Mouse (Mus musculus): ENCODE data around the gene Pibf1.

The Pibf1 gene

DNA sequence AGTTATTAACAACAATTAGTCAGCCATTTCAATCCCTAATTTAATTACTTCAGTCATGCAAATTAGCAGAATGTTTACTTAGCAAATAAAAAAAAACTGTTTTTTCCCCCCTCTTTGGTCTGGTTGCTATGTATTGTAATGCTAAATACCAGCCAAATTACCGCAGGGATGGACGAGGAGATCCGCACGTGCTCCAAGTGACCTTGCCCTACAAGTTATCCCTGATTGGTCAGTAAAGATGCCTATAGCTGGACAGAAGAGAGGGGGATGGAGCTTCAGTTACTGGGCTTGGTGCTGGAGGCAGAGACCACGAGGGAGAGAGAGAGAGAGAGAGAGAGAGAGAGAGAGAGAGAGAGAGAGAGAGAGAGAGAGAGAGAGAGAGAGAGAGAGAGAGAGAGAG is 167.5 kb downstream of the Pibf1 start:
- no peak for DNase-seq (ENCODE audit: low spot score in 2 of 2)

- no peak for DNase-seq (ENCODE audit: low spot score in 2 of 2)
Measured at GRCm38 (mm10) chr14:99274056-99274455, 174.8 kb downstream of the Pibf1 start.

GRCm38 (mm10) chr14:99275827-99276226 is 176.6 kb downstream of the Pibf1 start:
- DNase-seq (ENCODE audit: low spot score in 2 of 2) = no peak

GRCm38 (mm10) chr14:99278312-99278711 is 179.1 kb downstream of the Pibf1 start:
- no peak for DNase-seq (ENCODE audit: low spot score in 2 of 2)

DNA sequence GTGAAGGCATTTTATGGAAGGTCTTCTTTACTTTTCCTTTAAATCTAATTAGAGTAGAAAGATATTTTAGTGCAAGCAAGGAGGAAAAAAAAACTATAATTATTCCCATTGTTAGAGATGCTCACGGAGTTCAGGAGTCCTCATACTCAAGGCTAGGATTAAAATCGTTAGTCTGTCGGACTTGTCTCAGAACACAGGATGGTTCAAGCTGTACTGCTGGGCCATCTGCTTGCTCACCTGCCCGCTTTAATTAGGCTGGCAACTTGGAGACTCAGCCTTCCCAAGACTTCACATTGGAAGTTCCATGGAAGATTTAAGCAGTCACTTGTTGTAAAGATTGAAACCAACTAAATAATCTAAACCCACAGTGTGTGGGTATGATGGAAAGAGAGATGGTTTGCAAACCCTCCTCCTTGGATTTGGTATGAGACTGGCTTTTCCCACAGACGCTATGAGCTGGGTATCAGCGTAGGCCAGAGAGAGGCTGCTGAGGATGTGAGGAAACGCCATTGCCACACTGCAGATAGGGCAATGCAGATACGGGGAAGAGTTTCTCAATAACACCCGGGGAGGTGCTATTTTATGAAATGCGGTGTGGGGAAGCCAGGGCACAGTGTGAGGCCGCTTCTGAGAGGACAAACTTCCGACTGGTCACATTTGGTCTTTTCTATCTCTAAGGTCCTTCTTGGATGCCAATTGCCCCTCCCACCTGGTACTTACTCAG is 179.7 kb downstream of the Pibf1 start:
- DNase-seq (ENCODE audit: low spot score in 2 of 2) = no peak

DNA sequence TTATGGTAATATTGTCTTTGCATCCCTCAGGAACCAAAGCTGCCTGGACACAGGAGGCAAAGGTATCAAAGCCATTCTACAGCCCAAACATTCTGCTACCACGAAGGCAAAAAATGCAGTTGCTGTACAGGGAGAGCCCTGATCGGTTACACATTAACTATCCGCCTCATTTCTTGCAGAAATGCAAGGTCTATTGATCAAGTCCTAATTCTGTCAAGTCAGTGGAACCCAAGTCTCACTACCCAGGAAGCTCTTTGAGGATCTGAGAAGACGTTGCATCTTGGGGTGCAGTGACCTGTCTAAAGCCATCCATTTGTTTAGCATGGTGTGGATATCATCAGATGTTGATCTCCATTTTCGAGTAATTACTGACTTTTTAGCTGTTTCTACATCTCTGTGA is 181.2 kb downstream of the Pibf1 start:
- DNase-seq (ENCODE audit: low spot score in 2 of 2) = no peak

DNA sequence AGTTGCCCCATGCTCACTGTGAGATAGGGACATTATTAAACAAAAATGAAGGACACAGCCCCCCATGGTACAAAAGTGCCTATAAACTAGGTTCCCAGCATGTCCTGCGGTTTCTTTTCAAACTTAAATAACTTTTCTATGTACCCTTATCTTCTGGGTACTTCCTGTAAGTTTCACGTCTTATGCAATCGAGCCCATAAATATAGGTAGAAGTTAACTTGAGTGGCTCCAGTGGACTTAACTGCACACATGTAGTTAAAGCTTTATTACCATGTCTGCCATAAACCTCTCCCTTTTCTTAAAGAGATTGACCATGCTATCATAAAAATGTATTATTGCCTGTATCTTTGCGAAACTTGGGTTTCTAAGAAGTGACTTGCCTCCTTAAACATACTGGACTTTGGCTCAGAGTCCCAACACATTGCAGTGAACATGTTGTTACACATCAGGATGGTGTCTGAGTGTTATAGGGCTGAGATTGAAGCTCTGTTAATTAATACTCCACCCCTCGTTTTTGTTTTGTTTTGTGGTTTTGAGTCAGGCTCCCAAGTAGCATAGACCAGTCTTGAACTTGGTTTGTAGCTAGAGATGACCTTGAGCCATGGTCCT is 181.7 kb downstream of the Pibf1 start:
- DNase-seq (ENCODE audit: low spot score in 2 of 2) = no peak

- DNase-seq (ENCODE audit: low spot score in 2 of 2) = no peak
Measured at GRCm38 (mm10) chr14:99285486-99285885, 186.3 kb downstream of the Pibf1 start.

GRCm38 (mm10) chr14:99292176-99292575 is 193.0 kb downstream of the Pibf1 start:
- no peak for DNase-seq (ENCODE audit: low spot score in 2 of 2)

- DNase-seq (ENCODE audit: low spot score in 2 of 2) = no peak
Measured at GRCm38 (mm10) chr14:99294424-99294823, 195.2 kb downstream of the Pibf1 start.

- no peak for DNase-seq (ENCODE audit: low spot score in 2 of 2)
Measured at GRCm38 (mm10) chr14:99295606-99296341, 196.6 kb downstream of the Pibf1 start.

- DNase-seq (ENCODE audit: low spot score in 2 of 2) = peak; percentile 95 to 97
Measured at GRCm38 (mm10) chr14:99298385-99299021, 199.3 kb downstream of the Pibf1 start, which contains the start of gene Klf5. Klf5 (plus strand) TSS chr14:99298691.

GRCm38 (mm10) chr14:99299022-99299481 is 199.8 kb downstream of the Pibf1 start:
- DNase-seq (ENCODE audit: low spot score in 2 of 2) = peak; percentile 22 to 57

- DNase-seq (ENCODE audit: low spot score in 2 of 2) = no peak
Measured at GRCm38 (mm10) chr14:99299701-99300191, 200.5 kb downstream of the Pibf1 start.

DNA sequence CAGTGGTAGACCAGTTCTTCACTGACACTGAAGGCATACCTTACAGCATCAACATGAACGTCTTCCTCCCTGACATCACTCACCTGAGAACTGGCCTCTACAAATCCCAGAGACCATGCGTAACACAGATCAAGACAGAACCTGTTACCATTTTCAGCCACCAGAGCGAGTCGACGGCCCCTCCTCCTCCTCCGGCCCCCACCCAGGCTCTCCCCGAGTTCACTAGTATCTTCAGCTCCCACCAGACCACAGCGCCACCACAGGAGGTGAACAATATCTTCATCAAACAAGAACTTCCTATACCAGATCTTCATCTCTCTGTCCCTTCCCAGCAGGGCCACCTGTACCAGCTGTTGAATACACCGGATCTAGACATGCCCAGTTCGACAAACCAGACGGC is 202.2 kb downstream of the Pibf1 start:
- peak in 1 of 2 experiments; percentile 45 for DNase-seq (ENCODE audit: low spot score in 2 of 2)
